Mouse (Mus musculus): ENCODE results near the gene Golga1.

Golga1 gene

GRCm38 (mm10) chr2:38975181-38975580 is 90.2 kb downstream of the Golga1 start:
- DNase-seq (ENCODE audit: low read depth, low spot score): no peak

- no peak for DNase-seq (ENCODE audit: low read depth, low spot score)
These were observed 91.2 kb downstream of the Golga1 start for GRCm38 (mm10) chr2:38974171-38974570.

GRCm38 (mm10) chr2:38973701-38974100 is 91.6 kb downstream of the Golga1 start:
- no peak for DNase-seq (ENCODE audit: low read depth, low spot score)

GRCm38 (mm10) chr2:38973223-38973622 is 92.1 kb downstream of the Golga1 start:
- no peak for DNase-seq (ENCODE audit: low read depth, low spot score)

- DNase-seq (ENCODE audit: low read depth, low spot score): no peak
These were observed 95.3 kb downstream of the Golga1 start for GRCm38 (mm10) chr2:38970057-38970456.

GRCm38 (mm10) chr2:38969650-38970049 is 95.7 kb downstream of the Golga1 start:
- no peak for DNase-seq (ENCODE audit: low read depth, low spot score)

All from forelimb bud, embryonic 11.5 days (tissue).